Mouse (Mus musculus) heart, embryonic 14.5 days (tissue): ENCODE measurements around the gene Rbfox2. TPM values are rescaled to one million over a fixed set of nuclear protein-coding genes. Genes with fewer than 3 reads are reported as not detected.

Experiments
- ATAC-seq: fragments of 200-750 bp; cut with Nextera tagmentation; 2 replicates; pipeline ENCODE4 v1.8.0; 2017; ENCODE audit warnings: low read depth, moderate TSS enrichment; ENCODE audit not compliant: insufficient number of reproducible peaks, insufficient read depth, low FRiP score
- H3K27ac ChIP-seq, 2 experiments: fragments of 200-500 bp in 1 of 2; fragments of 300-500 bp in 1 of 2; sonication (generic) in 1 of 2; replicated peaks in 1 of 2; 2 replicates each; pipeline ENCODE4 v1.5.1; 2012 to 2014; ENCODE audit warnings: low read depth in 2 of 2, low read length in 2 of 2, control low read depth in 1 of 2, mild to moderate bottlenecking in 1 of 2, mixed read lengths in 1 of 2; ENCODE audit not compliant: control insufficient read depth in 1 of 2, insufficient read depth in 1 of 2
- H3K27me3 ChIP-seq: fragments of 300-500 bp; sonication (generic); 2 replicates; pipeline ENCODE4 v1.6.1; 2014; ENCODE audit warnings: mild to moderate bottlenecking, low read length, control low read depth; ENCODE audit not compliant: control insufficient read depth, insufficient read depth
- H3K36me3 ChIP-seq: fragments of 300-500 bp; sonication (generic); 2 replicates; pipeline ENCODE4 v1.6.1; 2014; ENCODE audit warnings: mild to moderate bottlenecking, control low read depth, low read length, mixed read lengths; ENCODE audit not compliant: control insufficient read depth, insufficient read depth
- H3K4me1 ChIP-seq, 2 experiments: fragments of 200-500 bp in 1 of 2; fragments of 300-500 bp in 1 of 2; sonication (generic) in 1 of 2; 2 replicates each; pipeline ENCODE4 v1.6.1; 2012 to 2014; ENCODE audit warnings: low read length in 2 of 2, control low read depth in 1 of 2, mixed read lengths in 1 of 2; ENCODE audit not compliant: control insufficient read depth in 2 of 2, insufficient read depth in 2 of 2
- H3K4me2 ChIP-seq: fragments of 300-500 bp; sonication (generic); 2 replicates; pipeline ENCODE4 v1.6.1; 2014; ENCODE audit warnings: mild to moderate bottlenecking, low read length
- H3K4me3 ChIP-seq, 2 experiments: fragments of 200-500 bp in 1 of 2; fragments of 300-500 bp in 1 of 2; sonication (generic) in 1 of 2; 2 replicates each; pipeline ENCODE4 v1.5.1; 2012 to 2014; ENCODE audit warnings: low read length in 2 of 2, mild to moderate bottlenecking in 2 of 2, control low read depth in 1 of 2, low read depth in 1 of 2, moderate library complexity in 1 of 2; ENCODE audit not compliant: control insufficient read depth in 1 of 2, insufficient read depth in 1 of 2
- H3K9ac ChIP-seq: fragments of 300-500 bp; sonication (generic); 2 replicates; pipeline ENCODE4 v1.6.1; 2014; ENCODE audit warnings: mild to moderate bottlenecking, low read length
- H3K9me3 ChIP-seq: fragments of 300-500 bp; sonication (generic); 2 replicates; pipeline ENCODE4 v1.6.1; 2016; ENCODE audit warnings: low read length, control low read depth; ENCODE audit not compliant: control insufficient read depth
- WGBS: fragments of 180-500 bp; shearing (Covaris S2); extraction: QIAGEN DNeasy Blood & Tissue Kit; methylation state at CpG from one replicate; pipeline ENCODE4 v1.1.7; 2014; 5-methylcytosine and 5-hydroxymethylcytosine counted together
- polyA plus RNA-seq: library from polyadenylated mRNA; unstranded; fragments of >200 nt; fragmentation: Nextera tagmentation; extraction: Ambion mirVana; gene quantifications from 2 replicates; pipeline ENCODE4 v1.2.1, GENCODE M21; 2014

The Rbfox2 gene
- polyA plus RNA-seq, 1 experiment from 2014 or later = 89.1 TPM

- H3K27ac ChIP-seq = peak overlapping the region; percentile 61 to 96
Observed at GRCm38 (mm10) chr15:77151178-77151577, 155.6 kb downstream of the Rbfox2 start.

GRCm38 (mm10) chr15:77150424-77150841 lies 156.4 kb downstream of the Rbfox2 start:
- Histone ChIP-seq H3K4me3 (peak overlapping the region; percentile 45 to 68), H3K4me2 (peak overlapping the region; percentile 76), H3K4me1 (peaks cover 17 to 49% of the 10 kb centered on the region in 2 experiments), H3K9me3 (no peaks in the 10 kb centered on the region), H3K27me3 (no peaks in the 10 kb centered on the region), H3K36me3 (peaks cover 7% of the 10 kb centered on the region; the same call in 1 of the 2 replicates), H3K27ac (peak overlapping the region; percentile 95 to 96), H3K9ac (peak overlapping the region; percentile 78)
- WGBS = 4% methylated on average over 3 of the region's 3 CpGs
- ATAC-seq = peak; percentile 17; the same call in 1 of the 2 replicates

More at GRCm38 (mm10) chr15:77151178-77151577, 155.6 kb downstream of the Rbfox2 start:
- Histone ChIP-seq H3K36me3 (peaks cover 7% of the 10 kb centered on the region; the same call in 1 of the 2 replicates), H3K27me3 (no peaks in the 10 kb centered on the region), H3K4me3 (peak overlapping the region; percentile 33 to 68), H3K4me2 (peak overlapping the region; percentile 76), H3K9me3 (no peaks in the 10 kb centered on the region), H3K9ac (peak overlapping the region; percentile 78), H3K4me1 (peaks cover 20 to 47% of the 10 kb centered on the region in 2 experiments)
- 22% methylated on average over 8 of the region's 8 CpGs for WGBS
- no peak for ATAC-seq

GRCm38 (mm10) chr15:77150000-77150399 lies 156.8 kb downstream of the Rbfox2 start:
- Histone ChIP-seq H3K9ac (peak overlapping the region; percentile 78), H3K4me2 (peak overlapping the region; percentile 76), H3K27ac (peak overlapping the region; percentile 95 to 96), H3K36me3 (peaks cover 7% of the 10 kb centered on the region; the same call in 1 of the 2 replicates), H3K9me3 (no peaks in the 10 kb centered on the region), H3K4me1 (peaks cover 19 to 53% of the 10 kb centered on the region in 2 experiments), H3K27me3 (no peaks in the 10 kb centered on the region), H3K4me3 (peak overlapping the region; percentile 45 to 68)
- WGBS = 25% methylated on average over 3 of the region's 3 CpGs
- no peak for ATAC-seq

GRCm38 (mm10) chr15:77149551-77149950 lies 157.3 kb downstream of the Rbfox2 start:
- peak overlapping the region; percentile 78 for H3K9ac ChIP-seq
- no peak for ATAC-seq
- peak overlapping the region in 1 of 2 experiments; percentile 68; a peak in 2 of 4 replicates for H3K4me3 ChIP-seq
- no peaks in the 10 kb centered on the region for H3K27me3 ChIP-seq
- no peaks in the 10 kb centered on the region for H3K9me3 ChIP-seq
- peak overlapping the region; percentile 72 to 96 for H3K27ac ChIP-seq
- H3K4me2 ChIP-seq = peak overlapping the region; percentile 76
- H3K36me3 ChIP-seq = peaks cover 7% of the 10 kb centered on the region; the same call in 1 of the 2 replicates
- peaks cover 20 to 57% of the 10 kb centered on the region in 2 experiments for H3K4me1 ChIP-seq
- WGBS = 51% methylated on average over 3 of the region's 3 CpGs

GRCm38 (mm10) chr15:77146942-77147341 lies 159.9 kb downstream of the Rbfox2 start:
- no peak for ATAC-seq
- WGBS = 81% methylated on average over 4 of the region's 4 CpGs
- H3K9ac ChIP-seq = no peak overlapping the region
- peaks cover 15% of the 10 kb centered on the region; the same call in 1 of the 2 replicates for H3K36me3 ChIP-seq
- H3K27me3 ChIP-seq = no peaks in the 10 kb centered on the region
- H3K27ac ChIP-seq = no peak overlapping the region
- H3K4me3 ChIP-seq = no peak overlapping the region
- no peak overlapping the region for H3K4me2 ChIP-seq
- no peaks in the 10 kb centered on the region for H3K9me3 ChIP-seq
- peaks cover 23 to 63% of the 10 kb centered on the region in 2 experiments for H3K4me1 ChIP-seq

- H3K9ac ChIP-seq = no peak overlapping the region
- WGBS = 42% methylated on average over 1 of the region's 1 CpGs
- H3K4me2 ChIP-seq = no peak overlapping the region
- no peaks in the 10 kb centered on the region for H3K27me3 ChIP-seq
- no peaks in the 10 kb centered on the region for H3K9me3 ChIP-seq
- no peak overlapping the region for H3K4me3 ChIP-seq
- H3K36me3 ChIP-seq = peaks cover 26% of the 10 kb centered on the region
- H3K4me1 ChIP-seq = peaks cover 21 to 59% of the 10 kb centered on the region in 2 experiments
- no peak for ATAC-seq
- 0 out of 4 replicates have a peak overlapping the region, but pooled peaks have one; percentile 19 to 28 for H3K27ac ChIP-seq
Observed at GRCm38 (mm10) chr15:77144960-77145359, 161.8 kb downstream of the Rbfox2 start.

GRCm38 (mm10) chr15:77142787-77143186 lies 164.0 kb downstream of the Rbfox2 start:
- no peak overlapping the region for H3K4me2 ChIP-seq
- H3K27ac ChIP-seq = no peak overlapping the region
- no peak for ATAC-seq
- no peaks in the 10 kb centered on the region for H3K9me3 ChIP-seq
- H3K4me1 ChIP-seq = peaks cover 14 to 53% of the 10 kb centered on the region in 2 experiments
- H3K36me3 ChIP-seq = peaks cover 22% of the 10 kb centered on the region
- 79% methylated on average over 5 of the region's 5 CpGs for WGBS
- no peaks in the 10 kb centered on the region for H3K27me3 ChIP-seq
- H3K4me3 ChIP-seq = no peak overlapping the region
- no peak overlapping the region for H3K9ac ChIP-seq

GRCm38 (mm10) chr15:77142352-77142751 lies 164.5 kb downstream of the Rbfox2 start:
- no peaks in the 10 kb centered on the region for H3K9me3 ChIP-seq
- WGBS = 63% methylated on average over 6 of the region's 6 CpGs
- H3K4me1 ChIP-seq = peaks cover 14 to 53% of the 10 kb centered on the region in 2 experiments
- no peaks in the 10 kb centered on the region for H3K27me3 ChIP-seq
- no peak overlapping the region; a peak in 1 of 4 replicates for H3K27ac ChIP-seq
- H3K9ac ChIP-seq = no peak overlapping the region
- H3K36me3 ChIP-seq = peaks cover 22% of the 10 kb centered on the region
- H3K4me2 ChIP-seq = no peak overlapping the region
- no peak for ATAC-seq
- H3K4me3 ChIP-seq = no peak overlapping the region
